Mouse (Mus musculus) midbrain, embryonic 12.5 days (tissue): ENCODE measurements around the gene Riiad1. TPM values are rescaled to one million over a fixed set of nuclear protein-coding genes. Genes with fewer than 3 reads are reported as not detected.

ENCODE experiments used
- ATAC-seq: fragments of 200-750 bp; cut with Nextera tagmentation; 2 replicates; pipeline ENCODE4 v1.8.0; 2017; ENCODE audit warnings: low read depth, moderate TSS enrichment, moderate library complexity; ENCODE audit not compliant: low FRiP score
- H3K27ac ChIP-seq: fragments of 300-500 bp; sonication (generic); replicated peaks from 2 replicates; pipeline ENCODE4 v1.5.1; 2016; ENCODE audit warnings: mild to moderate bottlenecking
- H3K27me3 ChIP-seq: fragments of 300-500 bp; sonication (generic); 2 replicates; pipeline ENCODE4 v1.6.1; 2016; ENCODE audit warnings: mild to moderate bottlenecking
- H3K36me3 ChIP-seq: fragments of 300-500 bp; sonication (generic); 2 replicates; pipeline ENCODE4 v1.6.1; 2016
- H3K4me1 ChIP-seq: fragments of 300-500 bp; sonication (generic); 2 replicates; pipeline ENCODE4 v1.6.1; 2016
- H3K4me2 ChIP-seq: fragments of 300-500 bp; sonication (generic); replicated peaks from 2 replicates; pipeline ENCODE4 v1.6.1; 2016; ENCODE audit warnings: mild to moderate bottlenecking, moderate library complexity
- H3K4me3 ChIP-seq: fragments of 300-500 bp; sonication (generic); 2 replicates; pipeline ENCODE4 v1.5.1; 2016; ENCODE audit warnings: mild to moderate bottlenecking
- H3K9ac ChIP-seq: fragments of 300-500 bp; sonication (generic); replicated peaks from 2 replicates; pipeline ENCODE4 v1.6.1; 2016; ENCODE audit warnings: mild to moderate bottlenecking, moderate library complexity
- H3K9me3 ChIP-seq: fragments of 300-500 bp; sonication (generic); 2 replicates; pipeline ENCODE4 v1.6.1; 2016; ENCODE audit warnings: mild to moderate bottlenecking
- WGBS: fragments of 180-500 bp; shearing (Covaris S2); methylation state at CpG from one replicate; pipeline ENCODE4 v1.1.7; 2016; 5-methylcytosine and 5-hydroxymethylcytosine counted together
- polyA plus RNA-seq: library from polyadenylated mRNA; unstranded; fragments of >200 nt; fragmentation: Nextera tagmentation; extraction: Ambion mirVana; gene quantifications from 2 replicates; pipeline ENCODE4 v1.2.1, GENCODE M21; 2016

Riiad1 gene
- 15.8 and 19.0 TPM in 2 replicates for polyA plus RNA-seq

DNA sequence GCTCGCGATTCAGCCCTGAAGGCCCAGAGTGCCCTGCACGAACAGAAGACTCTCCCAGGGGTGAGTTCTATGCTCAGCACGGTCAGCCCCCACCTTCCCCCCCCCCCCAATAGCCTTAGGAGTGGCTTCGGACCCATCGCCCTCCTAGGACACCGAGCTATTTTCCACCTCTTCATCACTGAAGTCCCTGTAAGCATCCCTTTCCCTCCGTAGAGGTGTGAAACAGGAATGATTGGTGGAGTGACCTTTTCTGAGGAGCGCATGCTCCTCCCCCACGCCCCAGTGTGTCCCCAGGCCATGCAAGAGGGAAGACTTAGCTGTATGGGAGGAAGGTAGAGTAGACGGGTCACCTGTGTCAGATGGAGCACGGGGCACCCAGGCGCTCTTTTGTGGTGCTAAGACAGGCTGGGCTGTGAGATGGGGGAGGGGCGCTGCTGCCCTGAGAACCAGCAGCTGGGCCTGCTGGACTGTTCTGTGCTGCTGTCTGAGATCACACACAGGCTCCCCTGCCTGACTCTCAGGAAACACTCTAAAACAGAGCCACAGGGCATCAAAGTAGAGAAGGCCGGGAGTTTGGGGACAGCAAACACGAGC, at the start of gene Riiad1:
Riiad1 (minus strand) TSS at position 51 of the 594 bp plus-strand sequence.
- no peak for ATAC-seq
- peaks cover 23% of the 10 kb centered on the region for H3K36me3 ChIP-seq
- H3K4me1 ChIP-seq = peaks cover 84% of the 10 kb centered on the region
- H3K27ac ChIP-seq = peak within 1 kb of the TSS; percentile 93
- WGBS = 10% methylated on average over 16 of the region's 16 CpGs
- H3K27me3 ChIP-seq = 0 out of 2 replicates have a peak, but pooled peaks cover 4% of the 10 kb centered on the region
- H3K9ac ChIP-seq = peak within 1 kb of the TSS; percentile 79
- H3K9me3 ChIP-seq = no peaks in the 10 kb centered on the region
- peak within 1 kb of the TSS; percentile 77 for H3K4me2 ChIP-seq
- peak within 1 kb of the TSS; percentile 67 for H3K4me3 ChIP-seq

DNA sequence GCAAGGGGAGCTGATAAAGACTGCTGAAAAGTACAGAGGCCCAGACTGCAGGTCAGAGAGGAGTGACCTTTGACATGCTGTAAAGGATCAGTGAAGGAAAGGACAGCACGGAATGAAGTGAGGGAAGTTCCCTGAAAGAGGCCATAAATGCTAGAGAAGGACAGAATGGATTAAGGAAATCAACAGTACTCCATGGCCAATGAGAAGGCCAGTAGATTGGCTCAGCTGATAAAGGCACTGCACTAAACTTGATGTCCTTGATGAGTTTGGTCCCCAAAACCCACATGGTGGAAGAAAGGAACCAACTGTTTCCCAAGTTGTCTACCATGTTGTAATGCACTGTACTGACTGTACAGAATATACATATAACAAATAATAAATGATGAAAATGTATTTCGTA, 46.6 kb upstream of the Riiad1 start:
- Histone ChIP-seq H3K9me3 (no peaks in the 10 kb centered on the region), H3K4me2 (no peak overlapping the region), H3K4me3 (no peak overlapping the region), H3K36me3 (peaks cover 21% of the 10 kb centered on the region), H3K9ac (no peak overlapping the region), H3K27ac (no peak overlapping the region), H3K4me1 (no peaks in the 10 kb centered on the region), H3K27me3 (no peaks in the 10 kb centered on the region)
- ATAC-seq = no peak
- WGBS = 66% methylated on average over 2 of the region's 2 CpGs

DNA sequence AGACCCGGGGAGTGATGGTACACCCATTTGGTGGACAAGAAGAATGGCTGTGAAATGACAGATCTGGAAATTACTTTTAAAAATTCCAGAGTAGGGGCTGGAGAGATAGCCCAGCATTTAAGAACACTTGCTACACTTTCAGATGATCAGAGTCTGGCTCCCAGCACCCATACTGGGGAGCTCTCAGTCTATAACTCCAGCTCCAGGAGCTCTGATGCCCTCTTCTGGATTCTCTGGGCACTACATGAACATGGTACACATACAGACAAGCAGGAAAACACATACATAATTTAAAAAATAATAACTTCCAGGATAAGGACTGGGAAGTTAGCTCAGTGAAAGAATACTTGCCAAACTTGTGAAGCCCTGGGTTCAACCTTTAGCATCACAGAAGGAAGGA, 26.5 kb upstream of the Riiad1 start:
- Histone ChIP-seq H3K4me3 (no peak overlapping the region), H3K9me3 (no peaks in the 10 kb centered on the region), H3K4me1 (no peaks in the 10 kb centered on the region), H3K4me2 (no peak overlapping the region), H3K36me3 (peaks cover 38% of the 10 kb centered on the region), H3K27ac (no peak overlapping the region), H3K27me3 (no peaks in the 10 kb centered on the region), H3K9ac (no peak overlapping the region)
- no peak for ATAC-seq
- 100% methylated on average over 1 of the region's 1 CpGs for WGBS

DNA sequence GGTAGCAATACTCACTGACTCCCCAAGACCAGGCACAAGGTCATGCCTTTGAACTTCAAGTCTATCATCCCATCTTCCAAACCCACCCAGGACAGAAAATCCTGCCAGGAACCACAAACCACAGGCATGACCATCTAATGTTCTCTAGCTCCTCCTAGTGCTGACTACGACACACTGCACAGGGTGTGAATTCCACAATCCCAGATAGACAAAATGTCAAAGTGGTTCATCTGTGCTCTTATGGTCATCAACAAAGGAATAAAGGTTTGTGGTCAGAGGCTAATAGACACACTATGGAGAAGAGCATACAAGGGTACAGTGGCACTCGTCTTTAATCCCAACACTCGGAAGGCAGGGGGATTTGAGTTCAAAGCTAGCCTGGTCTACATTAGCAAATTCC, 22.1 kb upstream of the Riiad1 start:
- no peak overlapping the region for H3K27ac ChIP-seq
- no peaks in the 10 kb centered on the region for H3K27me3 ChIP-seq
- no peak overlapping the region for H3K4me2 ChIP-seq
- no peaks in the 10 kb centered on the region for H3K4me1 ChIP-seq
- H3K36me3 ChIP-seq = peaks cover 27% of the 10 kb centered on the region
- H3K9ac ChIP-seq = no peak overlapping the region
- H3K4me3 ChIP-seq = no peak overlapping the region
- H3K9me3 ChIP-seq = no peaks in the 10 kb centered on the region
- peak; percentile 34; the same call in 1 of the 2 replicates for ATAC-seq
- WGBS = 73% methylated on average over 3 of the region's 3 CpGs

DNA sequence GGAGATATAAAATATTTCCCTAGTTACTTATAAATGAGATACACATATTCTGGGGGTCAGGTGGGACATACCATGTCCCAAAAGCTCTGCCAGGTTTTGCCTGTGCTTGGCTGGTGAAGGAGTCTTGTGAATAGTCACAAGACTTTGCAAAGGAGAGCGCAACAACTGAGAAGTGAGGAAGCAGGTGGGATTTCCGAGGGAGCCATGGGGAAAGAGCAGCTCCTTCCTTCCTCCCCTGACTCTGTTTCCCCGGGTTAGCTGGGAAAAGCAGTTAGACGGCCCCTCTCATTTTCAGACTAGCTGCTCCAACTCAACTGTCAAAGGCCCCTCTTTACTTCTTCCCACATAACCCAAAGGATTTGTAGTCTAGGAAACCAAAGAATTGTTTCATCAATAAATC, 17.0 kb upstream of the Riiad1 start:
- Histone ChIP-seq H3K27ac (no peak overlapping the region), H3K9me3 (no peaks in the 10 kb centered on the region), H3K4me1 (no peaks in the 10 kb centered on the region), H3K4me3 (no peak overlapping the region), H3K27me3 (no peaks in the 10 kb centered on the region), H3K36me3 (peaks cover 24% of the 10 kb centered on the region; the same call in 1 of the 2 replicates), H3K9ac (no peak overlapping the region), H3K4me2 (no peak overlapping the region)
- ATAC-seq = no peak
- 86% methylated on average over 4 of the region's 4 CpGs for WGBS

DNA sequence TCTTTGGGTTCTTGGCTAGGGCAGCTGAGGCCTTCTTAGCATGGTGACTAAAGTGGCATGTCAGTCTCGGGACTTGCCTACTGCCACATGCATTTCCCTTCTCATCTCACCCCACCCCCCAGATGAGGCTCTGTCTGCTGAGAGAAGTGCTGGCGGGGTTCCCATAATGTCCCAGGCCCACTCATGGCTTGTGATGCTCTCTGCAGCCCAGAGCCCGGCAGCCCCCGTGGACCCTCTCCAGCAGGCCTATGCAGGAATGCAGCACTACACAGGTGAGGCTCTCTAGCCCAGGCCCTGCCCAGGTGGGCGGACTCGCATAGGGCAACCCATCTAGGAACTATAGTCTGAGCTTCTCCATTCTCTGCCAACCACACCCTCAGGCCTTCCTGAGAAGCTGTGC, 7.4 kb upstream of the Riiad1 start:
- ATAC-seq = no peak
- WGBS = 87% methylated on average over 6 of the region's 6 CpGs
- Histone ChIP-seq H3K27me3 (no peaks in the 10 kb centered on the region), H3K4me2 (no peak overlapping the region), H3K4me3 (no peak overlapping the region), H3K9ac (no peak overlapping the region), H3K36me3 (peaks cover 66% of the 10 kb centered on the region), H3K27ac (0 out of 2 replicates have a peak overlapping the region, but pooled peaks have one; percentile 32), H3K9me3 (no peaks in the 10 kb centered on the region), H3K4me1 (peaks cover 78% of the 10 kb centered on the region)

DNA sequence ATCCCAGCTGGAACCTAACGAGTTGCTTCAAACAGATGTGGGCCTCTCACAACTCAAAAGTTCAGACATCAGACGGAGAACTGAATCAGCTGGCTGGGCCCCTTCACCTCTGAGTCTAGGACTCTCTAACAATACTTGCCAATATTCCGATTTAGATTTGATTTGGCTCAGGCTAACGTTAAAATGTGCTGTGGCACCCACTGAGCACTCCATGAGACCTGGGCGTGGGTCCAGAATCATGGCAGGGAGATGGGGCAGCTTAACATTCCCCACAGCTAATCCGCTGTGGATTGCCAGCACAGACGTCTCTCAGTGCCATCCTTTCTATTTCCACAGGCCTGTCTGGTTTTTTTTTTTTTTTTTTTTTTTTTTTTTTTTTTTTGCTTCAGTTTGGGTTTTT, 5.8 kb upstream of the Riiad1 start:
- peaks cover 70% of the 10 kb centered on the region for H3K36me3 ChIP-seq
- H3K4me1 ChIP-seq = peaks cover 85% of the 10 kb centered on the region
- WGBS = 59% methylated on average over 7 of the region's 7 CpGs
- H3K27ac ChIP-seq = peak overlapping the region; percentile 92; the same call in 1 of the 2 replicates
- no peaks in the 10 kb centered on the region for H3K9me3 ChIP-seq
- H3K27me3 ChIP-seq = no peaks in the 10 kb centered on the region
- no peak overlapping the region for H3K9ac ChIP-seq
- no peak for ATAC-seq
- no peak overlapping the region for H3K4me2 ChIP-seq
- no peak overlapping the region for H3K4me3 ChIP-seq

DNA sequence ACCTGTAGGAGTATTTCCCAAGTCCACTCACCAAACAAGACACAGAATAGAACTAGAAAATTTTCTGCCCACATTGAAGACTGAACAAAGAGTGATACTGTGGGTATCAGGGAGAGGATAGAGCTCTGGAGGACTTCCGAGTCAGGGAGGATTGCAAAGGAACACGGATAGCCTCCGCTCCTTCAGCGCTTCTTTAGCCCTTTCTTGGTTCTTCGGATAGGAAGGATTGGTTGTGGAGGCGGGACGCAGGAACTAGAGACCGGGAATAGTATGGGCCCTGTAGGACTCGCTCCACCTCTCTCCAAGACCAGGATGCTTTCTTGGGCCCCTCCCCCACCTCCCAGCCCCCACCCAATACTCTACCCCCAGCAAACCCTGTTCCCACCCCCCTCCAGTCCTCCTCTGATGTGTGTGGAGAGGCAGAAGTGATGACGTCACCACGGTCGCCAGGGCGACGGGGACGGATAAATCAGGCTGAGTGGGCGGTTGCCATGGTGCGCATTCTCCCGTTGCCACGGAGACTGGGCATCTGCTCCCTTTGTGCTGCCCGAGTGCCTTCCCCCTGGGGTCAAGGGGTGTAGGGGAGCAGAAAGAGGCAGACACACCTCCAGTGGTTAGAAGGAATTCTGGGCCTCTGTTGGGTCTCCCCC, 3.8 kb upstream of the Riiad1 start:
- H3K4me1 ChIP-seq = peaks cover 83% of the 10 kb centered on the region

DNA sequence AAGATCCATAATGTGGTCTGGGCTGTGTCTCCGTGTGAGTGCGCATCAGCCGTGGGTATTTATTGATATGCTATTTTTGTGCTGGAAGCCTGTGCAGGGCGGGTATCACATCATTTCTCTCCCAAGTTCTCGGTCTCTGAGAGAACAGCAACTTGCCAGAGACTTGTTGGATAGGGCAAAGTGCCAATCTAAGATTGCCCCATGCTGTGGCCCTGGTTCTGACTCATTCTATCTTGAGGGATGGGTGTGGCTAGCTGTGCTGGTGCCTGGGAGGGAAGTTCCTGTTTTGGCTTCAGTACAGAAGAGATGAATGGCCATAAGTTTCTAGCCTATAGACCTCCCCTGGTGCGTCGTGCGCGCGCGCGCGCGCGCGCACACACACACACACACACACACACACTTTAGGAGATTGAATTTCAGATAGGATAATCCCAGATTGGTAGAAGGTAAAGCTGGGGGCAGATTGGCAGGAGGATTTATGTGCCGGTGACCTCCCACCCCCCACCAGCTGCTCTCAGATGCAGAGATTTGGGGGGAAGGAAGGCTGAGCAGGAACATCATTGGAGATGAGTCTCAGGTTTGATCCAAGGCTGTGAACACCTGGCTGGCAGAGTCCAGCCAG, 2.7 kb upstream of the Riiad1 start:
- Histone ChIP-seq H3K36me3 (peaks cover 43% of the 10 kb centered on the region), H3K4me2 (peak overlapping the region; percentile 77), H3K4me1 (peaks cover 86% of the 10 kb centered on the region), H3K4me3 (0 out of 2 replicates have a peak overlapping the region, but pooled peaks have one; percentile 1), H3K9ac (no peak overlapping the region), H3K27ac (peak overlapping the region; percentile 92), H3K9me3 (no peaks in the 10 kb centered on the region), H3K27me3 (0 out of 2 replicates have a peak, but pooled peaks cover 4% of the 10 kb centered on the region)
- 83% methylated on average over 17 of the region's 17 CpGs for WGBS
- ATAC-seq = no peak

More for the DNA sequence above, 3.8 kb upstream of the Riiad1 start:
- ATAC-seq = peak; percentile 95
- H3K27me3 ChIP-seq = no peaks in the 10 kb centered on the region
- peak overlapping the region; percentile 77 for H3K4me2 ChIP-seq
- WGBS = 8% methylated on average over 20 of the region's 20 CpGs
- H3K27ac ChIP-seq = peak overlapping the region; percentile 92
- peak overlapping the region; percentile 35; the same call in 1 of the 2 replicates for H3K9ac ChIP-seq
- peak overlapping the region; percentile 20 for H3K4me3 ChIP-seq
- H3K36me3 ChIP-seq = peaks cover 53% of the 10 kb centered on the region
- no peaks in the 10 kb centered on the region for H3K9me3 ChIP-seq

DNA sequence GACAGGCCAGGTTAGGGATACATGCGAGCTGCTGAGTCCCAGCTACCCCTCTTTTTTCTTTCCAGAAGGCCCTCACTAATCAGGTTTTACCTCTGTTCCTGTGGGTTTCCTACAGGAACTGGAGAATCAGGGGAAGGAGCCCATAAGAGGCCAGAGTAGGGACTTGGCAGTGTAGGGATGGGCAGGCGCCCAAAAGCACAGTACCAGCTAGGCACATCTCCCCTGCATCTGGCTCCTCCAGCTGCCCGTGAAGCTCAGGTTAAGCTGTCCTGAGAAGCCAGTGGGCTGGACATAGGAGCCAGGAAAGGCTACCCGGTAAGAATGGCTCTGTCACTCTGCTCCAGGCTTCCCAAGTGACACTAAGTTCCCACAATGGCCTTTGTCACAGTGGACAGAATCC, 1.3 kb upstream of the Riiad1 start:
- H3K27ac ChIP-seq = peak overlapping the region; percentile 92
- H3K36me3 ChIP-seq = peaks cover 28% of the 10 kb centered on the region
- peaks cover 87% of the 10 kb centered on the region for H3K4me1 ChIP-seq
- H3K4me2 ChIP-seq = peak overlapping the region; percentile 77
- H3K27me3 ChIP-seq = 0 out of 2 replicates have a peak, but pooled peaks cover 4% of the 10 kb centered on the region
- no peak for ATAC-seq
- H3K9ac ChIP-seq = peak overlapping the region; percentile 79
- 69% methylated on average over 4 of the region's 4 CpGs for WGBS
- no peaks in the 10 kb centered on the region for H3K9me3 ChIP-seq
- peak overlapping the region; percentile 67; the same call in 1 of the 2 replicates for H3K4me3 ChIP-seq

DNA sequence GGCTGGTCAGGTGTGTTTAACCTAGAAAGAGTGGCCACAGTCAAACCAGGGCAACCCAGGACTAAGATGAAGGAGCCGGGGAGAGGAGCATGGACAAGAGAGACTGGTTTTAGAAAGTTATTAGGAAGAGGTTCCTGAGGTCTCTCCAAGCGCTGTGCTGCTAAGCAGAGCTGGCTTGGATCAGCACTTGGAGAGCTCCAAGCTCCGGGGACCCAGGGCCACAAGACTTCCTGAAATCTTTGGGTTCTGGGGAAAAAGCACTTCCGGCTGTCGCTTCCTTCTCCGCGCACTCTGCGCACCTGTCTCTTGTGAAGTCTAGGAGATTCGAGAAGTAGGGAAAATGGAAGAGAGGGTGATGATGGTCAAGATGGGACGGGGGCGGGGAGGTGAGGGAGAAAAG, 577 bp downstream of the Riiad1 start:
- no peaks in the 10 kb centered on the region for H3K9me3 ChIP-seq
- peak overlapping the region; percentile 79 for H3K9ac ChIP-seq
- H3K4me1 ChIP-seq = peaks cover 76% of the 10 kb centered on the region
- 12% methylated on average over 11 of the region's 11 CpGs for WGBS
- no peak for ATAC-seq
- H3K36me3 ChIP-seq = peaks cover 21% of the 10 kb centered on the region
- peak overlapping the region; percentile 77 for H3K4me2 ChIP-seq
- 0 out of 2 replicates have a peak, but pooled peaks cover 4% of the 10 kb centered on the region for H3K27me3 ChIP-seq
- peak overlapping the region; percentile 93; the same call in 1 of the 2 replicates for H3K27ac ChIP-seq
- peak overlapping the region; percentile 67 for H3K4me3 ChIP-seq
